Mouse (Mus musculus): ENCODE measurements around the gene Msantd3. TPM values are rescaled to one million over a fixed set of nuclear protein-coding genes. Genes with fewer than 3 reads are reported as not detected.

Gene Msantd3
- total and polyA plus RNA-seq, 3 experiments = 2.5 to 22.8 (median 14.4) TPM

- no peak for DNase-seq
Measured at GRCm38 (mm10) chr4:48554132-48554531, 14.4 kb downstream of the Msantd3 start.

GRCm38 (mm10) chr4:48555729-48556128 is 16.0 kb downstream of the Msantd3 start:
- peak; percentile 54 for DNase-seq

- peak; percentile 42 for DNase-seq
Measured at GRCm38 (mm10) chr4:48559652-48560051, 19.9 kb downstream of the Msantd3 start.

- no peak for DNase-seq
Measured at GRCm38 (mm10) chr4:48561824-48562223, 22.1 kb downstream of the Msantd3 start.

- DNase-seq = no peak
Measured at GRCm38 (mm10) chr4:48564962-48565361, 25.2 kb downstream of the Msantd3 start.

GRCm38 (mm10) chr4:48576361-48576760 is 36.6 kb downstream of the Msantd3 start:
- no peak for DNase-seq

GRCm38 (mm10) chr4:48577831-48578230 is 38.1 kb downstream of the Msantd3 start:
- no peak for DNase-seq

GRCm38 (mm10) chr4:48578399-48578798 is 38.7 kb downstream of the Msantd3 start:
- peak; percentile 7 for DNase-seq

- peak; percentile 32 for DNase-seq
Measured at GRCm38 (mm10) chr4:48579475-48580110, 39.9 kb downstream of the Msantd3 start.

- no peak for DNase-seq
Measured at GRCm38 (mm10) chr4:48581201-48581600, 41.5 kb downstream of the Msantd3 start.

GRCm38 (mm10) chr4:48581993-48582392 is 42.3 kb downstream of the Msantd3 start:
- no peak for DNase-seq

- DNase-seq = no peak
Measured at GRCm38 (mm10) chr4:48582941-48583340, 43.2 kb downstream of the Msantd3 start.

GRCm38 (mm10) chr4:48584421-48585240 is 44.9 kb downstream of the Msantd3 start, which contains the start of gene Tmeff1:
Gene Tmeff1 (plus strand): TSS chr4:48585174.
- DNase-seq = peak; percentile 48

GRCm38 (mm10) chr4:48585241-48586098 is 45.7 kb downstream of the Msantd3 start:
- DNase-seq = peak; percentile 66

GRCm38 (mm10) chr4:48586099-48586821 is 46.5 kb downstream of the Msantd3 start:
- DNase-seq = peak; percentile 20

GRCm38 (mm10) chr4:48587526-48587925 is 47.8 kb downstream of the Msantd3 start:
- DNase-seq = no peak

GRCm38 (mm10) chr4:48588576-48588975 is 48.8 kb downstream of the Msantd3 start:
- no peak for DNase-seq

GRCm38 (mm10) chr4:48590862-48591261 is 51.1 kb downstream of the Msantd3 start:
- no peak for DNase-seq

- no peak for DNase-seq
Measured at GRCm38 (mm10) chr4:48591390-48591789, 51.7 kb downstream of the Msantd3 start.

GRCm38 (mm10) chr4:48592328-48592727 is 52.6 kb downstream of the Msantd3 start:
- no peak for DNase-seq

- no peak for DNase-seq
Measured at GRCm38 (mm10) chr4:48592844-48593243, 53.1 kb downstream of the Msantd3 start.

- DNase-seq = no peak
Measured at GRCm38 (mm10) chr4:48596111-48596510, 56.4 kb downstream of the Msantd3 start.

Measured in adrenal gland, adult 2 months (tissue).